Mouse (Mus musculus) thymus, adult 2 months (tissue): ENCODE measurements around the gene Tbc1d2.

Experiments used
- CTCF ChIP-seq: fragments of 200-500 bp; IDR thresholded peaks from 2 replicates; pipeline ENCODE4 v1.5.1; 2012; ENCODE audit warnings: mild to moderate bottlenecking, control low read depth, low read length, moderate library complexity, borderline replicate concordance; ENCODE audit not compliant: control insufficient read depth, poor library complexity, insufficient read depth; ENCODE audit errors: extremely low read depth
- POLR2A ChIP-seq: fragments of 200-500 bp; IDR thresholded peaks from 2 replicates; pipeline ENCODE4 v1.6.1; 2012; ENCODE audit warnings: mild to moderate bottlenecking, low read length, control low read depth, moderate library complexity; ENCODE audit not compliant: control insufficient read depth, poor library complexity, insufficient read depth; ENCODE audit errors: extremely low read depth

DNA sequence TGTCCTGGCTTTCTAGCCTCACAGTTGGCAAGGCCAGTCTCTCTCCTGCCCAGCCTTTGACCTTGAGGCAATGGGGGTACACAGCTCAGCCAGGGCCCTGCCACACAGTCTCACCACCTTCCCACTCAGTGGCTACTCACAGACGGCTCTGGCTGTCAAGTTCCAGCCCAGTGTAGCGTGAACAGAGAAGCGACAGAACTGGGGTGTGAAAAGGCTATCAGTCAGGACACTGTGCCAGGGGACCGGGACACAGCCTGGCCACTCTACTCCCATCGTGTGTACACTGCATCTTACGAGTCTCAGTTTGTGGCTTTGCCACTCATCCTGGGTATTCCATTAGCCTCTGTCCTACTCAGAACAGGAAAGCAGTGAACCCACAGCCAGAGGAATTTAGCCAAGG is 46.5 kb upstream of the Tbc1d2 start:
- TF ChIP-seq CTCF (no peak), POLR2A (no peak)
